8 mouse cellular contexts compared by ENCODE assay signal in the genomic region with DNA sequence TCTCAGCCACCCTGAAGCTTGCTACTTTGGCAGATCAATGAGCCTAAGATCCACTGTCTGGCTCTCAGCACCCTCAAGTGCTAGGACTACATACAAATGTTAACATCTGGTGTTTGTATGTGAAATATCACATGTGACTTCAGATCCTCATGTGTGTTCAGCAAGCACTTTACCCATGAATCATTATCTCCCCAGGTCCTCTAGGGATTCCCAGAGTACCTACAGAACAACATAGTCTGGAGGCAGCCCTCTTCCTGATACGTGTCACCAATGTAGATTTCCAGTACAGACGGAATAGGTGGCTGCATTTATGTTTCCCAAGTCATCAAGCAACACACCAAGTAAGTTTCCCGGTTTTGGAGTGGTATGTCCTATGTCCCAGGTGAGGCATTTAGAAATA. TPM values are rescaled to one million over a fixed set of nuclear protein-coding genes. Genes with fewer than 3 reads are reported as not detected.
DNase-seq lines count a peak whose midpoint lies in the region; ATAC-seq and TF ChIP-seq lines count a peak whose summit lies in the region.

No protein-coding gene starts in this region.

- peak overlapping the region; percentile 79; the same call in 1 of the 2 replicates for H3K27ac ChIP-seq in heart, embryonic 11.5 days (ENCODE audit: low read depth, low read length)
- no peak overlapping the region for H3K27ac ChIP-seq in ES-Bruce4 (ENCODE audit: insufficient read depth, low read length)
- no peak overlapping the region for H3K27ac ChIP-seq in cortical plate, adult 2 months (ENCODE audit: insufficient read depth, low read length)
- peak overlapping the region; percentile 78; the same call in 1 of the 2 replicates for H3K27ac ChIP-seq in hindbrain, embryonic 13.5 days
- no peak overlapping the region for H3K27ac ChIP-seq in midbrain, embryonic 11.5 days (ENCODE audit: low read depth, low read length)

- no peak for TF ChIP-seq POLR2A in ES-Bruce4 (IDR thresholded peaks at IDR 0.05; ENCODE audit: insufficient read depth, low read length)
- no peak for TF ChIP-seq POLR2A in cortical plate, adult 2 months (IDR thresholded peaks at IDR 0.05; ENCODE audit: extremely low read depth, insufficient read depth, low read length)

- peaks cover 3% of the 10 kb centered on the region; the same call in 1 of the 2 replicates for H3K4me1 ChIP-seq in heart, embryonic 11.5 days (ENCODE audit: control insufficient read depth, insufficient read depth, low read length)
- H3K4me1 ChIP-seq in ES-Bruce4 (ENCODE audit: control insufficient read depth, insufficient read depth, low read length), result no peaks in the 10 kb centered on the region
- H3K4me1 ChIP-seq in cortical plate, adult 2 months (ENCODE audit: control insufficient read depth, insufficient read depth, low read length), result peaks cover 1% of the 10 kb centered on the region; the same call in 1 of the 2 replicates
- H3K4me1 ChIP-seq in hindbrain, embryonic 13.5 days (replicated peaks), result peaks cover 11% of the 10 kb centered on the region
- peaks cover 6% of the 10 kb centered on the region; the same call in 1 of the 2 replicates for H3K4me1 ChIP-seq in midbrain, embryonic 11.5 days (ENCODE audit: control insufficient read depth, insufficient read depth, low read length)

- no peak for DNase-seq in heart, postnatal 14 days
- peak; percentile 85 for DNase-seq in midbrain, embryonic 11.5 days (ENCODE audit: low spot score, missing footprints)

- peak overlapping the region; percentile 91 for H3K9ac ChIP-seq in heart, embryonic 11.5 days (ENCODE audit: low read depth, low read length)
- peak overlapping the region; percentile 92 for H3K9ac ChIP-seq in ES-Bruce4 (ENCODE audit: low read depth, poor library complexity, severe bottlenecking)
- H3K9ac ChIP-seq in hindbrain, embryonic 13.5 days, result peak overlapping the region; percentile 80
- H3K9ac ChIP-seq in midbrain, embryonic 11.5 days (ENCODE audit: low read length), result peak overlapping the region; percentile 68

- H3K9me3 ChIP-seq in heart, embryonic 11.5 days (replicated peaks; ENCODE audit: control insufficient read depth, low read length), result no peaks in the 10 kb centered on the region
- H3K9me3 ChIP-seq in ES-Bruce4 (replicated peaks; ENCODE audit: control insufficient read depth, insufficient read depth, low read length, poor library complexity, severe bottlenecking), result no peaks in the 10 kb centered on the region
- no peaks in the 10 kb centered on the region for H3K9me3 ChIP-seq in hindbrain, embryonic 13.5 days
- no peaks in the 10 kb centered on the region for H3K9me3 ChIP-seq in midbrain, embryonic 11.5 days (ENCODE audit: control insufficient read depth, low read length)

- TF ChIP-seq EP300 in ES-Bruce4 (IDR thresholded peaks at IDR 0.05; ENCODE audit: insufficient read depth, low read depth, low read length), result no peak

- peak overlapping the region; percentile 69 for H3K4me3 ChIP-seq in heart, embryonic 11.5 days (ENCODE audit: low read depth, low read length)
- H3K4me3 ChIP-seq in ES-Bruce4 (ENCODE audit: low read depth, low read length), result peak overlapping the region; percentile 92
- peak overlapping the region; percentile 61 for H3K4me3 ChIP-seq in cortical plate, adult 2 months (ENCODE audit: insufficient read depth, low read length)
- peak overlapping the region; percentile 68 for H3K4me3 ChIP-seq in hindbrain, embryonic 13.5 days
- H3K4me3 ChIP-seq in midbrain, embryonic 11.5 days (ENCODE audit: low read depth, low read length), result peak overlapping the region; percentile 79

- intact Hi-C loops in heart, postnatal 14 days (cut with DNase I), result loop anchor here (2.0 kb wide), 2 partner anchors 134 to 194 kb away; no protein-coding TSS in a partner anchor

- peak overlapping the region; percentile 82 for H3K4me2 ChIP-seq in heart, embryonic 11.5 days
- peak overlapping the region; percentile 65 for H3K4me2 ChIP-seq in hindbrain, embryonic 13.5 days
- H3K4me2 ChIP-seq in midbrain, embryonic 11.5 days, result peak overlapping the region; percentile 66

- ATAC-seq in heart, embryonic 11.5 days (replicated peaks; ENCODE audit: insufficient number of reproducible peaks, low FRiP score, low TSS enrichment), result no peak
- no peak; the same call in none of the 2 replicates for ATAC-seq in hindbrain, embryonic 13.5 days (ENCODE audit: low FRiP score)
- peak; percentile 3 for ATAC-seq in midbrain, embryonic 11.5 days (ENCODE audit: low FRiP score)
- no peak for ATAC-seq in activated CD4-positive, CD25-positive, alpha-beta regulatory T cell, adult 4 months
- ATAC-seq in inflammation-experienced regulatory T-cells, adult 6 months, result no peak

- under 1% methylated on average over 3 of the region's 3 CpGs for WGBS in heart, embryonic 11.5 days (ENCODE audit: insufficient replicate concordance)
- WGBS in hindbrain, embryonic 13.5 days, result under 1% methylated on average over 3 of the region's 3 CpGs
- WGBS in midbrain, embryonic 11.5 days, result 3% methylated on average over 3 of the region's 3 CpGs

- no peaks in the 10 kb centered on the region for H3K36me3 ChIP-seq in heart, embryonic 11.5 days (ENCODE audit: control insufficient read depth, insufficient read depth, low read length)
- peaks cover 7% of the 10 kb centered on the region for H3K36me3 ChIP-seq in ES-Bruce4 (ENCODE audit: control insufficient read depth, insufficient read depth, low read length, poor library complexity, severe bottlenecking)
- H3K36me3 ChIP-seq in hindbrain, embryonic 13.5 days, result no peaks in the 10 kb centered on the region
- H3K36me3 ChIP-seq in midbrain, embryonic 11.5 days (ENCODE audit: control insufficient read depth, insufficient read depth, low read length), result no peaks in the 10 kb centered on the region

- TF ChIP-seq CTCF in ES-Bruce4 (IDR thresholded peaks at IDR 0.05; ENCODE audit: low read depth, low read length), result no peak
- TF ChIP-seq CTCF in cortical plate, adult 2 months (IDR thresholded peaks at IDR 0.05; ENCODE audit: extremely low read depth, insufficient read depth, low read length), result no peak

- no peaks in the 10 kb centered on the region for H3K27me3 ChIP-seq in heart, embryonic 11.5 days (ENCODE audit: control insufficient read depth, insufficient read depth, low read length)
- no peaks in the 10 kb centered on the region for H3K27me3 ChIP-seq in ES-Bruce4 (ENCODE audit: control insufficient read depth, insufficient read depth, low read length, poor library complexity, severe bottlenecking)
- H3K27me3 ChIP-seq in hindbrain, embryonic 13.5 days, result no peaks in the 10 kb centered on the region
- no peaks in the 10 kb centered on the region for H3K27me3 ChIP-seq in midbrain, embryonic 11.5 days (ENCODE audit: control insufficient read depth, insufficient read depth, low read length)

RNA-seq across cellular contexts. Expression of a gene that starts 0.9 kb away (rescaled TPM):
- 39.6 and 43.1 TPM in 2 replicates for polyA plus RNA-seq in heart, embryonic 11.5 days (2014; fragmentation: Nextera tagmentation; extraction: Ambion mirVana)
- 1 to 10 TPM; 1.6 to 4.1 TPM for total RNA-seq in heart, postnatal 14 days (2021)
- 104 and 109 TPM in 2 replicates for polyA plus RNA-seq in ES-Bruce4 (2011; ENCODE audit: insufficient read depth, insufficient read length, low read depth, missing spikeins)
- 0.25 and 0.33 TPM in 2 replicates for polyA plus RNA-seq in cortical plate, adult 2 months (2012; rRNA removed)
- polyA plus RNA-seq in hindbrain, embryonic 13.5 days (2015; fragmentation: Nextera tagmentation; extraction: Ambion mirVana), result 11.9 and 12.2 TPM in 2 replicates
- polyA plus RNA-seq in midbrain, embryonic 11.5 days (2014; fragmentation: Nextera tagmentation; extraction: Ambion mirVana), result 83.0 and 95.3 TPM in 2 replicates
- polyA plus RNA-seq in activated CD4-positive, CD25-positive, alpha-beta regulatory T cell, adult 4 months (2017; shearing (Covaris generic)), result 10 to 100 TPM; 20.7 to 27.0 TPM
- 10 to 100 TPM in 1 of 3 experiments, 1 to 10 TPM in 2; 4.7 to 68.2 (median 8.7) TPM for polyA plus RNA-seq in inflammation-experienced regulatory T-cells, adult 6 months (2017; shearing (Covaris generic))

RNA-seq across cellular contexts. Expression of a gene that starts 29.4 kb away (rescaled TPM):
- polyA plus RNA-seq in heart, embryonic 11.5 days (2014; fragmentation: Nextera tagmentation; extraction: Ambion mirVana), result 0.06 and 0.39 TPM in 2 replicates
- total RNA-seq in heart, postnatal 14 days (2021), result under 1 TPM; 0.07 TPM
- polyA plus RNA-seq in ES-Bruce4 (2011; ENCODE audit: insufficient read depth, insufficient read length, low read depth, missing spikeins), result not detected in 2 replicates
- polyA plus RNA-seq in cortical plate, adult 2 months (2012; rRNA removed), result 4.8 and 5.8 TPM in 2 replicates
- polyA plus RNA-seq in hindbrain, embryonic 13.5 days (2015; fragmentation: Nextera tagmentation; extraction: Ambion mirVana), result 2.1 and 3.1 TPM in 2 replicates
- polyA plus RNA-seq in midbrain, embryonic 11.5 days (2014; fragmentation: Nextera tagmentation; extraction: Ambion mirVana), result 0.55 and 0.76 TPM in 2 replicates
- polyA plus RNA-seq in activated CD4-positive, CD25-positive, alpha-beta regulatory T cell, adult 4 months (2017; shearing (Covaris generic)), result under 1 TPM in 1 of 2 experiments, not detected in 1; 0.25 TPM
- polyA plus RNA-seq in inflammation-experienced regulatory T-cells, adult 6 months (2017; shearing (Covaris generic)), result under 1 TPM in 2 of 3 experiments, not detected in 1; 0.08 to 0.28 TPM

Comparison
In these comparisons a context has a peak if more than half of its experiments do, and no peak if none do; other contexts are left out.
1. H3K27ac ChIP-seq: peak in heart, embryonic 11.5 days (single experiment) and hindbrain, embryonic 13.5 days (single experiment); none in ES-Bruce4 (single experiment), cortical plate, adult 2 months (single experiment) and midbrain, embryonic 11.5 days (single experiment).
2. Peak in every context shown above with its lines, with median percentiles within 50 percentile points of each other: H3K4me2 ChIP-seq, H3K4me3 ChIP-seq and H3K9ac ChIP-seq.